Mouse (Mus musculus): ENCODE data around the gene Lama1.

GRCm38 (mm10) chr17:67861744-67862535 is 164.9 kb downstream of the Lama1 start:
- TF ChIP-seq CTCF (IDR thresholded peaks at IDR 0.05; ENCODE audit: low read depth) (peak; percentile 94), EP300 (IDR thresholded peaks at IDR 0.05; ENCODE audit: low read depth) (no peak)
